Mouse (Mus musculus): ENCODE measurements at regions not wholly inside any gene's neighbourhood (a gene's known extent, or its start where the extent isn't known, plus 50 kb on each side); places are given as distances from the start of the nearest gene placed in this dataset.

GRCm38 (mm10) chr8:102500202-102500601 lies 285.2 kb downstream of the Cdh11 start:
- H3K36me3 ChIP-seq (ENCODE audit: control insufficient read depth, insufficient read depth, low read length): no peaks in the 10 kb centered on the region
- ATAC-seq: no peak
- WGBS: 85% methylated on average over 3 of the region's 3 CpGs

GRCm38 (mm10) chr8:102499091-102499490 lies 286.4 kb downstream of the Cdh11 start:
- Histone ChIP-seq H3K9ac (ENCODE audit: low read depth, low read length) (no peak overlapping the region), H3K27ac (ENCODE audit: low read length) (no peak overlapping the region), H3K4me1 (ENCODE audit: control insufficient read depth, insufficient read depth, low read length) (no peaks in the 10 kb centered on the region), H3K4me3 (ENCODE audit: low read length) (no peak overlapping the region), H3K27me3 (replicated peaks; ENCODE audit: control insufficient read depth, insufficient read depth, low read length) (no peaks in the 10 kb centered on the region), H3K9me3 (ENCODE audit: control insufficient read depth, low read length) (no peaks in the 10 kb centered on the region), H3K4me2 (ENCODE audit: low read depth, low read length) (no peak overlapping the region), H3K36me3 (ENCODE audit: control insufficient read depth, insufficient read depth, low read length) (no peaks in the 10 kb centered on the region)
- 53% methylated on average over 4 of the region's 4 CpGs for WGBS
- ATAC-seq: no peak

More at GRCm38 (mm10) chr8:102500202-102500601, 285.2 kb downstream of the Cdh11 start:
- Histone ChIP-seq H3K27me3 (replicated peaks; ENCODE audit: control insufficient read depth, insufficient read depth, low read length) (no peaks in the 10 kb centered on the region), H3K4me1 (ENCODE audit: control insufficient read depth, insufficient read depth, low read length) (no peaks in the 10 kb centered on the region), H3K27ac (ENCODE audit: low read length) (no peak overlapping the region), H3K9ac (ENCODE audit: low read depth, low read length) (no peak overlapping the region), H3K9me3 (ENCODE audit: control insufficient read depth, low read length) (no peaks in the 10 kb centered on the region), H3K4me2 (ENCODE audit: low read depth, low read length) (no peak overlapping the region), H3K4me3 (ENCODE audit: low read length) (no peak overlapping the region)

GRCm38 (mm10) chr8:102497160-102497559 lies 288.3 kb downstream of the Cdh11 start:
- Histone ChIP-seq H3K4me1 (ENCODE audit: control insufficient read depth, insufficient read depth, low read length) (no peaks in the 10 kb centered on the region), H3K27ac (ENCODE audit: low read length) (no peak overlapping the region), H3K36me3 (ENCODE audit: control insufficient read depth, insufficient read depth, low read length) (no peaks in the 10 kb centered on the region), H3K4me3 (ENCODE audit: low read length) (no peak overlapping the region), H3K27me3 (replicated peaks; ENCODE audit: control insufficient read depth, insufficient read depth, low read length) (no peaks in the 10 kb centered on the region), H3K9ac (ENCODE audit: low read depth, low read length) (no peak overlapping the region), H3K4me2 (ENCODE audit: low read depth, low read length) (no peak overlapping the region), H3K9me3 (ENCODE audit: control insufficient read depth, low read length) (no peaks in the 10 kb centered on the region)
- ATAC-seq: no peak
- 78% methylated on average over 5 of the region's 5 CpGs for WGBS

- Histone ChIP-seq H3K9me3 (ENCODE audit: control insufficient read depth, low read length) (no peaks in the 10 kb centered on the region), H3K27me3 (replicated peaks; ENCODE audit: control insufficient read depth, insufficient read depth, low read length) (no peaks in the 10 kb centered on the region), H3K4me2 (ENCODE audit: low read depth, low read length) (no peak overlapping the region), H3K4me3 (ENCODE audit: low read length) (no peak overlapping the region), H3K9ac (ENCODE audit: low read depth, low read length) (no peak overlapping the region), H3K36me3 (ENCODE audit: control insufficient read depth, insufficient read depth, low read length) (no peaks in the 10 kb centered on the region), H3K4me1 (ENCODE audit: control insufficient read depth, insufficient read depth, low read length) (no peaks in the 10 kb centered on the region), H3K27ac (ENCODE audit: low read length) (no peak overlapping the region)
- no peak for ATAC-seq
Measured at GRCm38 (mm10) chr8:102496698-102497097, 288.7 kb downstream of the Cdh11 start.

GRCm38 (mm10) chr8:102496021-102496420 lies 289.4 kb downstream of the Cdh11 start:
- H3K4me3 ChIP-seq (ENCODE audit: low read length): no peak overlapping the region
- no peaks in the 10 kb centered on the region for H3K27me3 ChIP-seq (replicated peaks; ENCODE audit: control insufficient read depth, insufficient read depth, low read length)
- H3K4me1 ChIP-seq (ENCODE audit: control insufficient read depth, insufficient read depth, low read length): no peaks in the 10 kb centered on the region
- no peak overlapping the region for H3K27ac ChIP-seq (ENCODE audit: low read length)
- ATAC-seq: no peak
- H3K9me3 ChIP-seq (ENCODE audit: control insufficient read depth, low read length): no peaks in the 10 kb centered on the region
- H3K36me3 ChIP-seq (ENCODE audit: control insufficient read depth, insufficient read depth, low read length): no peaks in the 10 kb centered on the region
- no peak overlapping the region for H3K4me2 ChIP-seq (ENCODE audit: low read depth, low read length)
- WGBS: 43% methylated on average over 1 of the region's 1 CpGs
- H3K9ac ChIP-seq (ENCODE audit: low read depth, low read length): no peak overlapping the region

- no peaks in the 10 kb centered on the region for H3K36me3 ChIP-seq (ENCODE audit: control insufficient read depth, insufficient read depth, low read length)
- no peaks in the 10 kb centered on the region for H3K27me3 ChIP-seq (replicated peaks; ENCODE audit: control insufficient read depth, insufficient read depth, low read length)
- H3K9me3 ChIP-seq (ENCODE audit: control insufficient read depth, low read length): no peaks in the 10 kb centered on the region
- no peak overlapping the region for H3K27ac ChIP-seq (ENCODE audit: low read length)
- no peak overlapping the region for H3K9ac ChIP-seq (ENCODE audit: low read depth, low read length)
- no peak overlapping the region for H3K4me3 ChIP-seq (ENCODE audit: low read length)
- no peaks in the 10 kb centered on the region for H3K4me1 ChIP-seq (ENCODE audit: control insufficient read depth, insufficient read depth, low read length)
- H3K4me2 ChIP-seq (ENCODE audit: low read depth, low read length): no peak overlapping the region
- ATAC-seq: no peak
Measured at GRCm38 (mm10) chr8:102491015-102491414, 294.4 kb downstream of the Cdh11 start.

GRCm38 (mm10) chr8:102488284-102488683 lies 297.2 kb downstream of the Cdh11 start:
- Histone ChIP-seq H3K9me3 (ENCODE audit: control insufficient read depth, low read length) (no peaks in the 10 kb centered on the region), H3K27ac (ENCODE audit: low read length) (no peak overlapping the region), H3K4me2 (ENCODE audit: low read depth, low read length) (no peak overlapping the region), H3K27me3 (replicated peaks; ENCODE audit: control insufficient read depth, insufficient read depth, low read length) (no peaks in the 10 kb centered on the region), H3K4me1 (ENCODE audit: control insufficient read depth, insufficient read depth, low read length) (no peaks in the 10 kb centered on the region), H3K4me3 (ENCODE audit: low read length) (no peak overlapping the region), H3K9ac (ENCODE audit: low read depth, low read length) (no peak overlapping the region), H3K36me3 (ENCODE audit: control insufficient read depth, insufficient read depth, low read length) (no peaks in the 10 kb centered on the region)
- 85% methylated on average over 1 of the region's 1 CpGs for WGBS
- no peak for ATAC-seq

GRCm38 (mm10) chr8:102487796-102488195 lies 297.6 kb downstream of the Cdh11 start:
- Histone ChIP-seq H3K27me3 (replicated peaks; ENCODE audit: control insufficient read depth, insufficient read depth, low read length) (no peaks in the 10 kb centered on the region), H3K36me3 (ENCODE audit: control insufficient read depth, insufficient read depth, low read length) (no peaks in the 10 kb centered on the region), H3K4me1 (ENCODE audit: control insufficient read depth, insufficient read depth, low read length) (no peaks in the 10 kb centered on the region), H3K4me3 (ENCODE audit: low read length) (no peak overlapping the region), H3K9me3 (ENCODE audit: control insufficient read depth, low read length) (no peaks in the 10 kb centered on the region), H3K4me2 (ENCODE audit: low read depth, low read length) (no peak overlapping the region), H3K27ac (ENCODE audit: low read length) (no peak overlapping the region), H3K9ac (ENCODE audit: low read depth, low read length) (no peak overlapping the region)
- no peak for ATAC-seq
- WGBS: 81% methylated on average over 6 of the region's 6 CpGs

GRCm38 (mm10) chr8:102475166-102475802 lies 310.2 kb downstream of the Cdh11 start:
- 88% methylated on average over 12 of the region's 12 CpGs for WGBS
- peak; percentile 67 for ATAC-seq

GRCm38 (mm10) chr8:102474192-102474591 lies 311.2 kb downstream of the Cdh11 start:
- WGBS: 52% methylated on average over 2 of the region's 2 CpGs
- Histone ChIP-seq H3K27me3 (replicated peaks; ENCODE audit: control insufficient read depth, insufficient read depth, low read length) (no peaks in the 10 kb centered on the region), H3K4me3 (ENCODE audit: low read length) (no peak overlapping the region), H3K9ac (ENCODE audit: low read depth, low read length) (no peak overlapping the region), H3K27ac (ENCODE audit: low read length) (no peak overlapping the region), H3K36me3 (ENCODE audit: control insufficient read depth, insufficient read depth, low read length) (no peaks in the 10 kb centered on the region), H3K4me1 (ENCODE audit: control insufficient read depth, insufficient read depth, low read length) (no peaks in the 10 kb centered on the region), H3K9me3 (ENCODE audit: control insufficient read depth, low read length) (no peaks in the 10 kb centered on the region), H3K4me2 (ENCODE audit: low read depth, low read length) (no peak overlapping the region)
- ATAC-seq: no peak

More at GRCm38 (mm10) chr8:102475166-102475802, 310.2 kb downstream of the Cdh11 start:
- H3K9ac ChIP-seq (ENCODE audit: low read depth, low read length): no peak overlapping the region
- H3K36me3 ChIP-seq (ENCODE audit: control insufficient read depth, insufficient read depth, low read length): no peaks in the 10 kb centered on the region
- no peaks in the 10 kb centered on the region for H3K4me1 ChIP-seq (ENCODE audit: control insufficient read depth, insufficient read depth, low read length)
- H3K9me3 ChIP-seq (ENCODE audit: control insufficient read depth, low read length): no peaks in the 10 kb centered on the region
- H3K4me3 ChIP-seq (ENCODE audit: low read length): no peak overlapping the region
- H3K27ac ChIP-seq (ENCODE audit: low read length): no peak overlapping the region
- no peaks in the 10 kb centered on the region for H3K27me3 ChIP-seq (replicated peaks; ENCODE audit: control insufficient read depth, insufficient read depth, low read length)
- no peak overlapping the region for H3K4me2 ChIP-seq (ENCODE audit: low read depth, low read length)
